Mouse (Mus musculus) liver, embryonic 14.5 days (tissue): Measurements from ENCODE around the gene Phex.

Experiments used
- CTCF ChIP-seq: IDR thresholded peaks from 2 replicates; pipeline ENCODE4 v1.5.1; 2016; ENCODE audit warnings: antibody characterized with exemption, low read depth, control low read depth
- EP300 ChIP-seq: IDR thresholded peaks from 2 replicates; pipeline ENCODE4 v1.6.1; 2016; ENCODE audit warnings: antibody characterized with exemption, low read depth

GRCm38 (mm10) chrX:157329821-157330220, 85.3 kb downstream of the Phex start:
- TF ChIP-seq CTCF, result no peak
- no peak for TF ChIP-seq EP300
